Mouse (Mus musculus) liver, adult 2 months (tissue): ENCODE measurements around the gene Ms4a10. TPM values are rescaled to one million over a fixed set of nuclear protein-coding genes. Genes with fewer than 3 reads are reported as not detected.

Experiments used
- DNase-seq: peaks from one replicate; pipeline ENCODE4 v3.0.0-alpha.2; 2011; ENCODE audit warnings: low read depth, low spot score; ENCODE audit errors: extremely low read depth
- H3K27ac ChIP-seq: fragments of 200-500 bp; replicated peaks from 2 replicates; pipeline ENCODE4 v1.5.1; 2012; ENCODE audit warnings: low read depth, mild to moderate bottlenecking, control low read depth, inconsistent platforms, low read length; ENCODE audit not compliant: insufficient read depth
- H3K27me3 ChIP-seq: fragments of 200-500 bp; 2 replicates; pipeline ENCODE4 v1.6.1; 2012; ENCODE audit warnings: mild to moderate bottlenecking, moderate library complexity, low read length, inconsistent platforms; ENCODE audit not compliant: control insufficient read depth, insufficient read depth
- H3K36me3 ChIP-seq: fragments of 200-500 bp; 2 replicates; pipeline ENCODE4 v1.6.1; 2012; ENCODE audit warnings: low read length, inconsistent platforms; ENCODE audit not compliant: control insufficient read depth, insufficient read depth
- H3K4me1 ChIP-seq: fragments of 200-500 bp; 2 replicates; pipeline ENCODE4 v1.6.1; 2011; ENCODE audit warnings: low read length; ENCODE audit not compliant: control insufficient read depth, insufficient read depth
- H3K4me3 ChIP-seq: fragments of 200-500 bp; 2 replicates; pipeline ENCODE4 v1.5.1; 2011; ENCODE audit warnings: low read depth, mild to moderate bottlenecking, control low read depth, low read length, moderate library complexity; ENCODE audit not compliant: insufficient read depth
- H3K79me2 ChIP-seq: fragments of 200-500 bp; 2 replicates; pipeline ENCODE4 v1.6.1; 2012; ENCODE audit warnings: inconsistent platforms, mild to moderate bottlenecking, low read length, moderate library complexity; ENCODE audit not compliant: control insufficient read depth, insufficient read depth
- H3K9ac ChIP-seq: fragments of 200-500 bp; 2 replicates; pipeline ENCODE4 v1.6.1; 2012; ENCODE audit warnings: low read depth, mild to moderate bottlenecking, control low read depth, inconsistent platforms, low read length
- CTCF ChIP-seq: fragments of 200-500 bp; IDR thresholded peaks from 2 replicates; pipeline ENCODE4 v1.5.1; 2011; ENCODE audit warnings: low read depth, low read length, control low read depth
- POLR2A ChIP-seq: fragments of 200-500 bp; IDR thresholded peaks from 2 replicates; pipeline ENCODE4 v1.6.1; 2011; ENCODE audit warnings: low read length, control low read depth; ENCODE audit not compliant: insufficient read depth; ENCODE audit errors: extremely low read depth
- WGBS: fragments of 180-500 bp; shearing (Covaris S2); methylation state at CpG from one replicate; pipeline ENCODE4 v1.1.7; 2018; 5-methylcytosine and 5-hydroxymethylcytosine counted together
- polyA plus RNA-seq: library from polyadenylated mRNA; depleted of rRNA; stranded (reverse); fragments of >200 nt; gene quantifications from 2 replicates; pipeline ENCODE4 v1.2.3, GENCODE M21; 2012
- total RNA-seq: library from RNA; depleted of rRNA; stranded (reverse); fragments of >200 nt; gene quantifications from 2 replicates; pipeline ENCODE4 v1.2.3, GENCODE M21; 2014

Ms4a10 gene
- total and polyA plus RNA-seq, 2 experiments, result not detected

- no peaks in the 10 kb centered on the region for H3K27me3 ChIP-seq
- H3K27ac ChIP-seq, result no peak overlapping the region
- no peaks in the 10 kb centered on the region for H3K4me1 ChIP-seq
- DNase-seq, result no peak
- no peak overlapping the region for H3K9ac ChIP-seq
- 28% methylated on average over 14 of the region's 14 CpGs for WGBS
- TF ChIP-seq CTCF (peak; percentile 83), POLR2A (no peak)
- H3K4me3 ChIP-seq, result no peak overlapping the region
- H3K36me3 ChIP-seq, result no peaks in the 10 kb centered on the region
- H3K79me2 ChIP-seq, result no peaks in the 10 kb centered on the region
Observed at GRCm38 (mm10) chr19:10983146-10983545, 8.7 kb upstream of the Ms4a10 start.

- Histone ChIP-seq H3K27ac (no peak overlapping the region), H3K4me1 (no peaks in the 10 kb centered on the region), H3K27me3 (no peaks in the 10 kb centered on the region), H3K9ac (no peak overlapping the region), H3K79me2 (no peaks in the 10 kb centered on the region), H3K4me3 (no peak overlapping the region), H3K36me3 (no peaks in the 10 kb centered on the region)
- WGBS, result 80% methylated on average over 5 of the region's 5 CpGs
- no peak for DNase-seq
- TF ChIP-seq CTCF (no peak), POLR2A (no peak)
Observed at GRCm38 (mm10) chr19:10980210-10980609, 5.7 kb upstream of the Ms4a10 start.

- 13% methylated on average over 18 of the region's 18 CpGs for WGBS
- no peak overlapping the region for H3K4me3 ChIP-seq
- DNase-seq, result peak; percentile 26
- H3K79me2 ChIP-seq, result no peaks in the 10 kb centered on the region
- H3K9ac ChIP-seq, result no peak overlapping the region
- no peaks in the 10 kb centered on the region for H3K27me3 ChIP-seq
- peak; percentile 77 for TF ChIP-seq CTCF
- TF ChIP-seq POLR2A, result no peak
- no peaks in the 10 kb centered on the region for H3K36me3 ChIP-seq
- H3K27ac ChIP-seq, result no peak overlapping the region
- no peaks in the 10 kb centered on the region for H3K4me1 ChIP-seq
Observed at GRCm38 (mm10) chr19:10979184-10980168, 5.0 kb upstream of the Ms4a10 start.

- H3K79me2 ChIP-seq, result no peaks in the 10 kb centered on the region
- H3K27me3 ChIP-seq, result no peaks in the 10 kb centered on the region
- H3K36me3 ChIP-seq, result no peaks in the 10 kb centered on the region
- no peak overlapping the region for H3K27ac ChIP-seq
- H3K9ac ChIP-seq, result no peak overlapping the region
- no peak overlapping the region for H3K4me3 ChIP-seq
- no peak for DNase-seq
- H3K4me1 ChIP-seq, result no peaks in the 10 kb centered on the region
- TF ChIP-seq POLR2A (no peak), CTCF (peak; percentile 34; the same call in 1 of the 2 replicates)
- WGBS, result 35% methylated on average over 4 of the region's 4 CpGs
Observed at GRCm38 (mm10) chr19:10976318-10976717, 1.8 kb upstream of the Ms4a10 start.

GRCm38 (mm10) chr19:10975187-10975586 is 717 bp upstream of the Ms4a10 start:
- H3K27ac ChIP-seq, result no peak overlapping the region
- H3K4me1 ChIP-seq, result no peaks in the 10 kb centered on the region
- no peaks in the 10 kb centered on the region for H3K27me3 ChIP-seq
- H3K36me3 ChIP-seq, result no peaks in the 10 kb centered on the region
- no peak for DNase-seq
- no peak overlapping the region for H3K9ac ChIP-seq
- no peak overlapping the region for H3K4me3 ChIP-seq
- TF ChIP-seq POLR2A, result no peak
- no peak for TF ChIP-seq CTCF
- no peaks in the 10 kb centered on the region for H3K79me2 ChIP-seq
- 74% methylated on average over 2 of the region's 2 CpGs for WGBS

- DNase-seq, result no peak
- WGBS, result 95% methylated on average over 2 of the region's 2 CpGs
- TF ChIP-seq CTCF, result no peak
- TF ChIP-seq POLR2A, result no peak
- H3K4me3 ChIP-seq, result no peak overlapping the region
- no peaks in the 10 kb centered on the region for H3K4me1 ChIP-seq
- H3K79me2 ChIP-seq, result no peaks in the 10 kb centered on the region
- H3K36me3 ChIP-seq, result no peaks in the 10 kb centered on the region
- no peak overlapping the region for H3K9ac ChIP-seq
- H3K27ac ChIP-seq, result no peak overlapping the region
- no peaks in the 10 kb centered on the region for H3K27me3 ChIP-seq
Observed at GRCm38 (mm10) chr19:10973187-10973586, 1.3 kb downstream of the Ms4a10 start.
